Mouse (Mus musculus): ENCODE measurements around the gene Ccdc106. TPM values are rescaled to one million over a fixed set of nuclear protein-coding genes. Genes with fewer than 3 reads are reported as not detected.

The Ccdc106 gene
- polyA plus RNA-seq, 1 experiment from 2014 or later: 9.0 TPM

- WGBS: 79% methylated on average over 3 of the region's 3 CpGs
- H3K27ac ChIP-seq: no peak overlapping the region
- H3K4me3 ChIP-seq: no peak overlapping the region
- peaks cover 50% of the 10 kb centered on the region for H3K36me3 ChIP-seq
- H3K4me1 ChIP-seq: no peaks in the 10 kb centered on the region
- H3K27me3 ChIP-seq (ENCODE audit: low read depth, poor library complexity, severe bottlenecking): no peaks in the 10 kb centered on the region
- no peak for DNase-seq (ENCODE audit: low spot score)
- no peaks in the 10 kb centered on the region for H3K9me3 ChIP-seq (replicated peaks)
Observed at GRCm38 (mm10) chr7:5099796-5100195, 79.4 kb downstream of the Ccdc106 start.

- Histone ChIP-seq H3K9me3 (replicated peaks) (no peaks in the 10 kb centered on the region), H3K27ac (no peak overlapping the region), H3K4me1 (no peaks in the 10 kb centered on the region), H3K36me3 (peaks cover 37% of the 10 kb centered on the region), H3K27me3 (ENCODE audit: low read depth, poor library complexity, severe bottlenecking) (no peaks in the 10 kb centered on the region), H3K4me3 (no peak overlapping the region)
- DNase-seq (ENCODE audit: low spot score): no peak
- WGBS: 93% methylated on average over 10 of the region's 10 CpGs
Observed at GRCm38 (mm10) chr7:5101066-5101663, 80.8 kb downstream of the Ccdc106 start.

GRCm38 (mm10) chr7:5102564-5102963 is 82.2 kb downstream of the Ccdc106 start:
- no peak for DNase-seq (ENCODE audit: low spot score)

GRCm38 (mm10) chr7:5108272-5108671 is 87.9 kb downstream of the Ccdc106 start:
- H3K27me3 ChIP-seq (ENCODE audit: low read depth, poor library complexity, severe bottlenecking): no peaks in the 10 kb centered on the region
- no peak overlapping the region for H3K27ac ChIP-seq
- no peak overlapping the region for H3K4me3 ChIP-seq
- no peaks in the 10 kb centered on the region for H3K9me3 ChIP-seq (replicated peaks)
- no peaks in the 10 kb centered on the region for H3K4me1 ChIP-seq
- no peak for DNase-seq (ENCODE audit: low spot score)
- H3K36me3 ChIP-seq: no peaks in the 10 kb centered on the region
- WGBS: 81% methylated on average over 4 of the region's 4 CpGs

More at GRCm38 (mm10) chr7:5102564-5102963, 82.2 kb downstream of the Ccdc106 start:
- H3K4me3 ChIP-seq: no peak overlapping the region
- no peak overlapping the region for H3K27ac ChIP-seq
- WGBS: 88% methylated on average over 2 of the region's 2 CpGs
- no peaks in the 10 kb centered on the region for H3K4me1 ChIP-seq
- no peaks in the 10 kb centered on the region for H3K27me3 ChIP-seq (ENCODE audit: low read depth, poor library complexity, severe bottlenecking)
- H3K36me3 ChIP-seq: peaks cover 23% of the 10 kb centered on the region
- H3K9me3 ChIP-seq (replicated peaks): no peaks in the 10 kb centered on the region

GRCm38 (mm10) chr7:5109301-5109700 is 88.9 kb downstream of the Ccdc106 start:
- H3K36me3 ChIP-seq: no peaks in the 10 kb centered on the region
- no peaks in the 10 kb centered on the region for H3K27me3 ChIP-seq (ENCODE audit: low read depth, poor library complexity, severe bottlenecking)
- DNase-seq (ENCODE audit: low spot score): no peak
- 86% methylated on average over 8 of the region's 8 CpGs for WGBS
- H3K4me3 ChIP-seq: no peak overlapping the region
- no peaks in the 10 kb centered on the region for H3K4me1 ChIP-seq
- H3K27ac ChIP-seq: no peak overlapping the region
- no peaks in the 10 kb centered on the region for H3K9me3 ChIP-seq (replicated peaks)

Other genes starting within 250 kb of the Ccdc106 start
- gene Fam71e2, start 249.3 kb upstream of the Ccdc106 start, polyA plus RNA-seq (2016; fragmentation: Nextera tagmentation; extraction: Ambion mirVana): not detected in 2 replicates
- gene Il11, start 237.7 kb upstream of the Ccdc106 start, polyA plus RNA-seq (2016; fragmentation: Nextera tagmentation; extraction: Ambion mirVana): 0.09 TPM in 1 of 2 replicates, not detected in the other
- gene Tmem190, start 237.6 kb upstream of the Ccdc106 start, polyA plus RNA-seq (2016; fragmentation: Nextera tagmentation; extraction: Ambion mirVana): not detected in 2 replicates
- gene Tmem238, start 230.9 kb upstream of the Ccdc106 start, polyA plus RNA-seq (2016; fragmentation: Nextera tagmentation; extraction: Ambion mirVana): 4.8 and 5.8 TPM in 2 replicates
- gene Rpl28, start 227.7 kb upstream of the Ccdc106 start, polyA plus RNA-seq (2016; fragmentation: Nextera tagmentation; extraction: Ambion mirVana): 396 and 427 TPM in 2 replicates
- gene Ube2s, start 208.0 kb upstream of the Ccdc106 start, polyA plus RNA-seq (2016; fragmentation: Nextera tagmentation; extraction: Ambion mirVana): 500 and 550 TPM in 2 replicates
- 0.16 and 0.18 TPM in 2 replicates for gene Shisa7, start 175.9 kb upstream of the Ccdc106 start, polyA plus RNA-seq (2016; fragmentation: Nextera tagmentation; extraction: Ambion mirVana)
- 2.6 and 3.1 TPM in 2 replicates for gene Isoc2b, start 150.3 kb upstream of the Ccdc106 start, polyA plus RNA-seq (2016; fragmentation: Nextera tagmentation; extraction: Ambion mirVana)
- gene Isoc2a, start 143.4 kb upstream of the Ccdc106 start, polyA plus RNA-seq (2016; fragmentation: Nextera tagmentation; extraction: Ambion mirVana): 0.46 and 0.64 TPM in 2 replicates
- not detected in 2 replicates for gene Gm36210, start 114.0 kb upstream of the Ccdc106 start, polyA plus RNA-seq (2016; fragmentation: Nextera tagmentation; extraction: Ambion mirVana)
- gene Zfp628, start 105.3 kb upstream of the Ccdc106 start, polyA plus RNA-seq (2016; fragmentation: Nextera tagmentation; extraction: Ambion mirVana): 4.2 and 5.1 TPM in 2 replicates
- gene Nat14, start 98.5 kb upstream of the Ccdc106 start, polyA plus RNA-seq (2016; fragmentation: Nextera tagmentation; extraction: Ambion mirVana): 2.8 and 4.9 TPM in 2 replicates
- gene Ssc5d, start 94.8 kb upstream of the Ccdc106 start, polyA plus RNA-seq (2016; fragmentation: Nextera tagmentation; extraction: Ambion mirVana): 0.95 and 2.0 TPM in 2 replicates
- gene Sbk2, start 56.1 kb upstream of the Ccdc106 start, polyA plus RNA-seq (2016; fragmentation: Nextera tagmentation; extraction: Ambion mirVana): 0.10 and 0.18 TPM in 2 replicates
- not detected in 2 replicates for gene Sbk3, start 49.4 kb upstream of the Ccdc106 start, polyA plus RNA-seq (2016; fragmentation: Nextera tagmentation; extraction: Ambion mirVana)
- 21.9 and 28.3 TPM in 2 replicates for gene Zfp579, start 24.4 kb upstream of the Ccdc106 start, polyA plus RNA-seq (2016; fragmentation: Nextera tagmentation; extraction: Ambion mirVana)
- gene Zfp524, start 6.1 kb upstream of the Ccdc106 start, polyA plus RNA-seq (2016; fragmentation: Nextera tagmentation; extraction: Ambion mirVana): 8.2 and 9.0 TPM in 2 replicates
- 64.8 and 68.3 TPM in 2 replicates for gene Fiz1, start 5.9 kb upstream of the Ccdc106 start, polyA plus RNA-seq (2016; fragmentation: Nextera tagmentation; extraction: Ambion mirVana)
- 2.0 TPM in 1 of 2 replicates, not detected in the other for gene Gm44973, start 5.1 kb upstream of the Ccdc106 start, polyA plus RNA-seq (2016; fragmentation: Nextera tagmentation; extraction: Ambion mirVana)
- 7.5 and 7.7 TPM in 2 replicates for gene Zfp865, start 177 bp upstream of the Ccdc106 start, polyA plus RNA-seq (2016; fragmentation: Nextera tagmentation; extraction: Ambion mirVana)
- not detected in 2 replicates for gene 4632433K11Rik, start 13.6 kb downstream of the Ccdc106 start, polyA plus RNA-seq (2016; fragmentation: Nextera tagmentation; extraction: Ambion mirVana)
- gene Zfp784, start 17.9 kb downstream of the Ccdc106 start, polyA plus RNA-seq (2016; fragmentation: Nextera tagmentation; extraction: Ambion mirVana): 2.5 and 4.0 TPM in 2 replicates
- 30.1 and 34.3 TPM in 2 replicates for gene Zfp580, start 31.0 kb downstream of the Ccdc106 start, polyA plus RNA-seq (2016; fragmentation: Nextera tagmentation; extraction: Ambion mirVana)
- gene U2af2, start 41.6 kb downstream of the Ccdc106 start, polyA plus RNA-seq (2016; fragmentation: Nextera tagmentation; extraction: Ambion mirVana): 202 and 203 TPM in 2 replicates
- 64.5 and 69.1 TPM in 2 replicates for gene Epn1, start 59.7 kb downstream of the Ccdc106 start, polyA plus RNA-seq (2016; fragmentation: Nextera tagmentation; extraction: Ambion mirVana)
- gene Rfpl4, start 96.4 kb downstream of the Ccdc106 start, polyA plus RNA-seq (2016; fragmentation: Nextera tagmentation; extraction: Ambion mirVana): not detected in 2 replicates
- gene Rasl2-9, start 105.4 kb downstream of the Ccdc106 start, polyA plus RNA-seq (2016; fragmentation: Nextera tagmentation; extraction: Ambion mirVana): 0.20 and 0.53 TPM in 2 replicates
- 0.05 TPM in 1 of 2 replicates, not detected in the other for gene Vmn1r55, start 129.1 kb downstream of the Ccdc106 start, polyA plus RNA-seq (2016; fragmentation: Nextera tagmentation; extraction: Ambion mirVana)
- not detected in 2 replicates for gene Vmn1r56, start 176.2 kb downstream of the Ccdc106 start, polyA plus RNA-seq (2016; fragmentation: Nextera tagmentation; extraction: Ambion mirVana)
- gene Vmn1r57, start 197.9 kb downstream of the Ccdc106 start, polyA plus RNA-seq (2016; fragmentation: Nextera tagmentation; extraction: Ambion mirVana): not detected in 2 replicates